Mouse (Mus musculus) lung, embryonic 15.5 days (tissue): ENCODE measurements around the gene H1fnt. TPM values are rescaled to one million over a fixed set of nuclear protein-coding genes. Genes with fewer than 3 reads are reported as not detected.

Experiments
- ATAC-seq: fragments of 200-750 bp; cut with Nextera tagmentation; 2 replicates; pipeline ENCODE4 v1.8.0; 2017; ENCODE audit warnings: moderate number of reproducible peaks, borderline replicate concordance; ENCODE audit not compliant: low FRiP score, low TSS enrichment; ENCODE audit errors: extremely low read depth
- H3K27ac ChIP-seq: fragments of 300-500 bp; sonication (generic); 2 replicates; pipeline ENCODE4 v1.5.1; 2015; ENCODE audit warnings: moderate library complexity, mild to moderate bottlenecking, inconsistent platforms
- H3K27me3 ChIP-seq: fragments of 300-500 bp; sonication (generic); 2 replicates; pipeline ENCODE4 v1.6.1; 2015; ENCODE audit warnings: inconsistent platforms
- H3K36me3 ChIP-seq: fragments of 300-500 bp; sonication (generic); 2 replicates; pipeline ENCODE4 v1.6.1; 2015; ENCODE audit warnings: inconsistent platforms
- H3K4me1 ChIP-seq: fragments of 300-500 bp; sonication (generic); 2 replicates; pipeline ENCODE4 v1.6.1; 2015; ENCODE audit warnings: inconsistent platforms
- H3K4me2 ChIP-seq: fragments of 300-500 bp; sonication (generic); 2 replicates; pipeline ENCODE4 v1.6.1; 2015; ENCODE audit warnings: inconsistent platforms, mild to moderate bottlenecking, moderate library complexity
- H3K4me3 ChIP-seq: fragments of 300-500 bp; sonication (generic); 2 replicates; pipeline ENCODE4 v1.5.1; 2015; ENCODE audit warnings: mild to moderate bottlenecking, inconsistent platforms
- H3K9ac ChIP-seq: fragments of 300-500 bp; sonication (generic); 2 replicates; pipeline ENCODE4 v1.6.1; 2015; ENCODE audit warnings: inconsistent platforms
- H3K9me3 ChIP-seq: fragments of 300-500 bp; sonication (generic); 2 replicates; pipeline ENCODE4 v1.6.1; 2016; ENCODE audit warnings: inconsistent platforms
- WGBS: fragments of 180-500 bp; shearing (Covaris S2); methylation state at CpG from one replicate; pipeline ENCODE4 v1.1.7; 2015; 5-methylcytosine and 5-hydroxymethylcytosine counted together
- polyA plus RNA-seq: library from polyadenylated mRNA; unstranded; fragments of >200 nt; fragmentation: Nextera tagmentation; extraction: Ambion mirVana; gene quantifications from 2 replicates; pipeline ENCODE4 v1.2.1, GENCODE M21; 2015

The H1fnt gene
- polyA plus RNA-seq, 1 experiment from 2014 or later = not detected

- Histone ChIP-seq H3K4me2 (no peak within 1 kb of the TSS), H3K36me3 (no peaks in the 10 kb centered on the region), H3K27me3 (no peaks in the 10 kb centered on the region), H3K9ac (no peak within 1 kb of the TSS), H3K4me3 (no peak within 1 kb of the TSS), H3K4me1 (no peaks in the 10 kb centered on the region), H3K27ac (no peak within 1 kb of the TSS), H3K9me3 (no peaks in the 10 kb centered on the region)
- WGBS = 75% methylated on average over 4 of the region's 4 CpGs
- ATAC-seq = no peak
Observed at GRCm38 (mm10) chr15:98220877-98221276, 36.2 kb downstream of the H1fnt start, which contains the start of the genes Gm44579 and Olfr287. Gm44579 (minus strand) TSS chr15:98220977. Olfr287 (minus strand) TSS chr15:98221056.

- Histone ChIP-seq H3K9ac (no peak overlapping the region), H3K4me2 (no peak overlapping the region), H3K4me3 (no peak overlapping the region), H3K27ac (peak overlapping the region; percentile 60), H3K4me1 (no peaks in the 10 kb centered on the region), H3K36me3 (no peaks in the 10 kb centered on the region), H3K27me3 (no peaks in the 10 kb centered on the region), H3K9me3 (no peaks in the 10 kb centered on the region)
- 0 out of 2 replicates have a peak, but pooled peaks have one; percentile 23 for ATAC-seq
- WGBS = 47% methylated on average over 5 of the region's 5 CpGs
Observed at GRCm38 (mm10) chr15:98214130-98214529, 43.0 kb downstream of the H1fnt start.

- H3K36me3 ChIP-seq = no peaks in the 10 kb centered on the region
- H3K4me3 ChIP-seq = no peak overlapping the region
- peak overlapping the region; percentile 60 for H3K27ac ChIP-seq
- 54% methylated on average over 5 of the region's 5 CpGs for WGBS
- ATAC-seq = no peak
- no peaks in the 10 kb centered on the region for H3K4me1 ChIP-seq
- no peak overlapping the region for H3K4me2 ChIP-seq
- H3K27me3 ChIP-seq = no peaks in the 10 kb centered on the region
- H3K9me3 ChIP-seq = no peaks in the 10 kb centered on the region
- H3K9ac ChIP-seq = no peak overlapping the region
Observed at GRCm38 (mm10) chr15:98213336-98213870, 43.7 kb downstream of the H1fnt start.

- no peaks in the 10 kb centered on the region for H3K9me3 ChIP-seq
- no peaks in the 10 kb centered on the region for H3K4me1 ChIP-seq
- no peaks in the 10 kb centered on the region for H3K36me3 ChIP-seq
- 72% methylated on average over 7 of the region's 7 CpGs for WGBS
- no peak overlapping the region for H3K4me3 ChIP-seq
- H3K4me2 ChIP-seq = no peak overlapping the region
- H3K27ac ChIP-seq = no peak overlapping the region
- no peaks in the 10 kb centered on the region for H3K27me3 ChIP-seq
- ATAC-seq = no peak
- H3K9ac ChIP-seq = no peak overlapping the region
Observed at GRCm38 (mm10) chr15:98209676-98210075, 47.4 kb downstream of the H1fnt start.

Other genes with a start within 250 kb of the H1fnt start
- gene Pfkm, start 164.7 kb downstream of the H1fnt start, polyA plus RNA-seq = 26.9 and 31.2 TPM in 2 replicates
- 29.4 and 32.0 TPM in 2 replicates for gene Senp1, start 163.5 kb downstream of the H1fnt start, polyA plus RNA-seq
- gene Asb8, start 91.7 kb downstream of the H1fnt start, polyA plus RNA-seq = 43.6 and 44.4 TPM in 2 replicates
- 0.07 and 0.15 TPM in 2 replicates for gene Ccdc184, start 90.1 kb downstream of the H1fnt start, polyA plus RNA-seq
- gene Olfr288, start 61.8 kb downstream of the H1fnt start, polyA plus RNA-seq = not detected in 2 replicates
- gene Gm44579, start 36.3 kb downstream of the H1fnt start, polyA plus RNA-seq = not detected in 2 replicates
- gene Olfr287, start 36.2 kb downstream of the H1fnt start, polyA plus RNA-seq = not detected in 2 replicates
- gene Olfr286, start 22.8 kb downstream of the H1fnt start, polyA plus RNA-seq = not detected in 2 replicates
- gene Zfp641, start 38.9 kb upstream of the H1fnt start, polyA plus RNA-seq = 0.73 and 0.86 TPM in 2 replicates
- gene Olfr285, start 60.1 kb upstream of the H1fnt start, polyA plus RNA-seq = not detected in 2 replicates
- gene Olfr284, start 83.7 kb upstream of the H1fnt start, polyA plus RNA-seq = not detected in 2 replicates
- not detected in 2 replicates for gene Olfr283, start 123.7 kb upstream of the H1fnt start, polyA plus RNA-seq
- gene Olfr282, start 173.9 kb upstream of the H1fnt start, polyA plus RNA-seq = not detected in 2 replicates
- not detected in 2 replicates for gene Olfr281, start 195.3 kb upstream of the H1fnt start, polyA plus RNA-seq
- not detected in 2 replicates for gene OR5BS1P, start 212.6 kb upstream of the H1fnt start, polyA plus RNA-seq
- 0.21 and 0.40 TPM in 2 replicates for gene Lalba, start 225.4 kb upstream of the H1fnt start, polyA plus RNA-seq
- not detected in 2 replicates for gene Olfr279, start 235.1 kb upstream of the H1fnt start, polyA plus RNA-seq